ENCODE assay signal across 21 mouse cellular contexts in genomic region chr13:74736396-74736795, GRCm38 (mm10).
DNase-seq lines count a peak whose midpoint lies in the region; ATAC-seq and TF ChIP-seq lines count a peak whose summit lies in the region.
"Had no signal": no experiment of that assay in that cellular context is flagged by ENCODE, and none has a peak within 500 bp of the region (broad histone marks: within the 10 kb centered on the region; RNA-seq: fewer than 3 reads in every experiment).

No protein-coding gene starts in this region.

- no peak for DNase-seq in heart, postnatal 4 days
- no peak for DNase-seq in liver, embryonic 13.5 days
- no peak for DNase-seq in liver, postnatal 0 days
- DNase-seq in kidney, postnatal 25 days = no peak
- DNase-seq in adrenal gland, adult 2 months = no peak
- DNase-seq: adrenal gland, postnatal 25 days; cerebellum, adult 11 months; cerebellum, adult 8-10 months; cerebellum, postnatal 14 days; gastrocnemius, postnatal 36 days; heart, adult 11 months had no signal

- H3K36me3 ChIP-seq in heart, embryonic 13.5 days = peaks cover 80% of the 10 kb centered on the region
- peaks cover 50% of the 10 kb centered on the region for H3K36me3 ChIP-seq in liver, embryonic 13.5 days
- H3K36me3 ChIP-seq in liver, postnatal 0 days (replicated peaks; ENCODE audit: insufficient read depth, low read length) = peaks cover 68% of the 10 kb centered on the region
- H3K36me3 ChIP-seq: hindbrain, embryonic 15.5 days had no signal

- H3K27ac ChIP-seq in heart, embryonic 13.5 days (replicated peaks) = peak overlapping the region; percentile 6; the same call in 1 of the 2 replicates
- H3K27ac ChIP-seq in liver, embryonic 13.5 days = peak overlapping the region; percentile 98
- H3K27ac ChIP-seq in liver, postnatal 0 days (ENCODE audit: low read depth) = peak overlapping the region; percentile 55; the same call in 1 of the 2 replicates
- H3K27ac ChIP-seq: embryonic facial prominence, embryonic 12.5 days; forebrain, embryonic 10.5 days; heart, embryonic 15.5 days; hindbrain, embryonic 15.5 days had no signal

- H3K4me1 ChIP-seq in heart, embryonic 13.5 days = peaks cover 5% of the 10 kb centered on the region
- H3K4me1 ChIP-seq in liver, embryonic 13.5 days (replicated peaks) = peaks cover 48% of the 10 kb centered on the region
- peaks cover 14% of the 10 kb centered on the region for H3K4me1 ChIP-seq in liver, postnatal 0 days (ENCODE audit: insufficient read depth)
- H3K4me1 ChIP-seq: embryonic facial prominence, embryonic 12.5 days; forebrain, embryonic 10.5 days; hindbrain, embryonic 15.5 days had no signal

- no peak for ATAC-seq in heart, embryonic 13.5 days (ENCODE audit: extremely low read depth, insufficient number of reproducible peaks, low FRiP score, low TSS enrichment)
- ATAC-seq in erythroid progenitor cell, adult 5-6 weeks (replicated peaks; ENCODE audit: low FRiP score, poor library complexity, severe bottlenecking) = peak; percentile 51
- peak; percentile 54 for ATAC-seq in liver, embryonic 13.5 days (ENCODE audit: low read depth)
- peak; percentile 33; the same call in 1 of the 2 replicates for ATAC-seq in liver, postnatal 0 days
- ATAC-seq in monocyte, adult 5-6 weeks (replicated peaks; ENCODE audit: insufficient number of reproducible peaks, low FRiP score, low TSS enrichment, poor library complexity, severe bottlenecking) = no peak
- ATAC-seq: activated CD4-positive, CD25-positive, alpha-beta regulatory T cell, adult 4 months; forebrain, embryonic 14.5 days; Patski had no signal

- no peak overlapping the region for H3K4me2 ChIP-seq in heart, embryonic 13.5 days
- H3K4me2 ChIP-seq in liver, embryonic 13.5 days = peak overlapping the region; percentile 68
- peak overlapping the region; percentile 54; the same call in 1 of the 2 replicates for H3K4me2 ChIP-seq in liver, postnatal 0 days (ENCODE audit: low read depth, low read length)
- H3K4me2 ChIP-seq: embryonic facial prominence, embryonic 12.5 days; heart, embryonic 15.5 days; hindbrain, embryonic 15.5 days had no signal

- H3K4me3 ChIP-seq in heart, embryonic 13.5 days = no peak overlapping the region
- peak overlapping the region; percentile 30 for H3K4me3 ChIP-seq in liver, embryonic 13.5 days (replicated peaks)
- H3K4me3 ChIP-seq in liver, postnatal 0 days (ENCODE audit: low read depth, low read length) = no peak overlapping the region
- H3K4me3 ChIP-seq: embryonic facial prominence, embryonic 12.5 days; forebrain, embryonic 10.5 days; heart, embryonic 15.5 days; hindbrain, embryonic 15.5 days had no signal

- no peak for TF ChIP-seq CTCF in liver, postnatal 0 days (IDR thresholded peaks at IDR 0.05; ENCODE audit: low read depth)

- WGBS in heart, embryonic 13.5 days = 66% methylated on average over 2 of the region's 2 CpGs
- WGBS in liver, embryonic 13.5 days (ENCODE audit: insufficient replicate concordance) = 41% methylated on average over 2 of the region's 2 CpGs
- WGBS in liver, postnatal 0 days (ENCODE audit: insufficient replicate concordance) = 66% methylated on average over 2 of the region's 2 CpGs

- H3K9me3 ChIP-seq in heart, embryonic 13.5 days = no peaks in the 10 kb centered on the region
- no peaks in the 10 kb centered on the region for H3K9me3 ChIP-seq in liver, embryonic 13.5 days (replicated peaks)
- H3K9me3 ChIP-seq in liver, postnatal 0 days (ENCODE audit: low read length) = no peaks in the 10 kb centered on the region
- H3K9me3 ChIP-seq: embryonic facial prominence, embryonic 12.5 days; forebrain, embryonic 10.5 days; heart, embryonic 15.5 days; hindbrain, embryonic 15.5 days had no signal

- TF ChIP-seq EP300 in liver, postnatal 0 days (IDR thresholded peaks at IDR 0.05; ENCODE audit: low read depth) = no peak

- H3K9ac ChIP-seq in heart, embryonic 13.5 days = no peak overlapping the region
- H3K9ac ChIP-seq in liver, embryonic 13.5 days = peak overlapping the region; percentile 69
- H3K9ac ChIP-seq in liver, postnatal 0 days (replicated peaks) = no peak overlapping the region
- H3K9ac ChIP-seq: embryonic facial prominence, embryonic 12.5 days; heart, embryonic 15.5 days; hindbrain, embryonic 15.5 days had no signal

- H3K27me3 ChIP-seq in heart, embryonic 13.5 days (replicated peaks) = no peaks in the 10 kb centered on the region
- H3K27me3 ChIP-seq in liver, embryonic 13.5 days = no peaks in the 10 kb centered on the region
- no peaks in the 10 kb centered on the region for H3K27me3 ChIP-seq in liver, postnatal 0 days (ENCODE audit: insufficient read depth, low read length)
- H3K27me3 ChIP-seq: embryonic facial prominence, embryonic 12.5 days; heart, embryonic 15.5 days; hindbrain, embryonic 15.5 days; Patski had no signal

Comparison
In these comparisons a context has a peak if more than half of its experiments do, and no peak if none do; other contexts are left out.
1. ATAC-seq: peak in erythroid progenitor cell, adult 5-6 weeks (single experiment), liver, embryonic 13.5 days (single experiment) and liver, postnatal 0 days (single experiment); none in heart, embryonic 13.5 days (single experiment) and monocyte, adult 5-6 weeks (single experiment).
2. H3K27ac ChIP-seq: peak in every context shown above with its lines; median percentile 98 in liver, embryonic 13.5 days; 55 in liver, postnatal 0 days; 6 in heart, embryonic 13.5 days.